Comparison of ENCODE assay signal across 8 mouse cellular contexts in the genomic region with DNA sequence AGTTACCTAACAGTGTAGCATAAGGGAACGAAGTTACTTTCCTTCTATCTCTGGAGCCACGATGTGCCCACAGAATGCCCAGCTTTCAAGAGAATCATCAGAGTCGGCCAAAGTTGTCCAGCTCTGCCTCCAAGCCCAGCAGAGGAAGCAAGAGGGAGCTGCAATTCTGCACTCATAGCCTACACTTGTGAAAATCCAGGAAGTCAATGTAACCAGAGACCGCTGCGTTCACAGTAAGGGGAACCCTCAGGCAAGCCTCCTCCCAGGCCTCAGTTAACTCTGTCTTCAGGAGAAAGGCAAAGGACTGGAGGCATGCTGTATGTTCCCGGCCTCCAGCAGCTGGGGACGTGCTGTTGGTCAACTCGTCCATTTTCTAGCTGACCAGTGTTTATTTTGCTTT. TPM values are rescaled to one million over a fixed set of nuclear protein-coding genes. Genes with fewer than 3 reads are reported as not detected.
DNase-seq lines count a peak whose midpoint lies in the region; ATAC-seq and TF ChIP-seq lines count a peak whose summit lies in the region.

No protein-coding gene starts in this region.

- H3K9ac ChIP-seq in CH12.LX (ENCODE audit: insufficient read depth, low read depth): no peak overlapping the region; the same call in 1 of the 2 replicates

- DNase-seq in CH12.LX (ENCODE audit: extremely low read depth): no peak
- DNase-seq in hindbrain, embryonic 10.5 days (ENCODE audit: low spot score): peak; percentile 39
- peak; percentile 14 for DNase-seq in yolk sac, embryonic 10.5 days (ENCODE audit: low spot score)
- no peak for DNase-seq in retina, embryonic 14.5 days (ENCODE audit: low spot score)
- DNase-seq in spleen, postnatal 14 days (ENCODE audit: low spot score in 2 of 2): no peak

- peaks cover 5% of the 10 kb centered on the region for H3K27me3 ChIP-seq in CH12.LX (replicated peaks)
- H3K27me3 ChIP-seq in hindbrain, embryonic 10.5 days (ENCODE audit: insufficient read depth, poor library complexity, severe bottlenecking): peaks cover 59% of the 10 kb centered on the region

- H3K4me3 ChIP-seq in CH12.LX (replicated peaks in 1 of 3; ENCODE audit: low read depth in 2 of 3, low read length in 2 of 3, poor library complexity in 1 of 3): peak overlapping the region in 2 of 3 experiments; percentile 29 to 43
- H3K4me3 ChIP-seq in hindbrain, embryonic 10.5 days: peak overlapping the region; percentile 88

- peaks cover 24 to 41% of the 10 kb centered on the region in 2 experiments for H3K4me1 ChIP-seq in CH12.LX (ENCODE audit: control insufficient read depth in 1 of 2, insufficient read depth in 2 of 2)
- H3K4me1 ChIP-seq in hindbrain, embryonic 10.5 days (replicated peaks): peaks cover 64% of the 10 kb centered on the region

- WGBS in hindbrain, embryonic 10.5 days: 43% methylated on average over 8 of the region's 8 CpGs

- ATAC-seq in common myeloid progenitor, adult 5-6 weeks (replicated peaks; ENCODE audit: low read depth, poor library complexity, severe bottlenecking): peak; percentile 67
- peak; percentile 62 for ATAC-seq in megakaryocyte progenitor cell, adult 5-6 weeks (replicated peaks; ENCODE audit: poor library complexity)
- ATAC-seq in CD4-positive, CD25-positive, alpha-beta regulatory T cell, adult 4 months: no peak

- dilution Hi-C loops in CH12.LX (cut with MboI; ENCODE audit: extremely low pct_ligation_motif_present, extremely low pct_unique_long_range_greater_than_20kb, low sequenced_read_pairs): no loop called here

- TF ChIP-seq EP300 in CH12.LX (IDR thresholded peaks at IDR 0.05; ENCODE audit: low read length): no peak

- H3K4me2 ChIP-seq in CH12.LX (ENCODE audit: insufficient read depth, low read depth, poor library complexity, severe bottlenecking): peak overlapping the region; percentile 48; the same call in 1 of the 2 replicates

- H3K9me3 ChIP-seq in CH12.LX (replicated peaks; ENCODE audit: low read length): no peaks in the 10 kb centered on the region
- H3K9me3 ChIP-seq in hindbrain, embryonic 10.5 days: no peaks in the 10 kb centered on the region

- in situ Hi-C loops in CH12.LX (cut with MboI; ENCODE audit: low pct_ligation_motif_present, low pct_unique_long_range_greater_than_20kb, low sequenced_read_pairs): loop anchor here (25.0 kb wide), 1 partner anchor 120 kb away; no protein-coding TSS in a partner anchor

- no peak for TF ChIP-seq CTCF in CH12.LX (conservative IDR thresholded peaks at IDR 0.05 in 1 of 2, IDR thresholded peaks at IDR 0.05 in 1 of 2; ENCODE audit: low read depth in 2 of 2, low read length in 2 of 2)

- no peak overlapping the region for H3K27ac ChIP-seq in CH12.LX (ENCODE audit: insufficient read depth, low read depth)
- H3K27ac ChIP-seq in hindbrain, embryonic 10.5 days: peak overlapping the region; percentile 96

- no peak for TF ChIP-seq POLR2A in CH12.LX (IDR thresholded peaks at IDR 0.05; ENCODE audit: low read depth, low read length)

- TF ChIP-seq RAD21 in CH12.LX (IDR thresholded peaks at IDR 0.05; ENCODE audit: low read depth, low read length): no peak

- peaks cover 10% of the 10 kb centered on the region; the same call in 1 of the 2 replicates for H3K79me2 ChIP-seq in CH12.LX (replicated peaks; ENCODE audit: control insufficient read depth, extremely low read depth, insufficient read depth, poor library complexity, severe bottlenecking)

- H3K36me3 ChIP-seq in CH12.LX (replicated peaks in 1 of 2; ENCODE audit: control insufficient read depth in 1 of 2, insufficient read depth in 1 of 2, low read length in 1 of 2): peaks cover 0 to 4% of the 10 kb centered on the region in 2 experiments
- no peaks in the 10 kb centered on the region for H3K36me3 ChIP-seq in hindbrain, embryonic 10.5 days

TF ChIP-seq in CH12.LX, 34 proteins besides CTCF, POLR2A, EP300 and RAD21:
- TF ChIP-seq E2F4 (IDR thresholded peaks at IDR 0.05; ENCODE audit: insufficient replicate concordance, low read depth, low read length) (no peak), MAFK (IDR thresholded peaks at IDR 0.05; ENCODE audit: insufficient replicate concordance, low read length) (no peak), NELFE (IDR thresholded peaks at IDR 0.05; ENCODE audit: low read depth, low read length) (no peak), POLR2AphosphoS2 (IDR thresholded peaks at IDR 0.05; ENCODE audit: low read depth, low read length) (no peak), ELF1 (IDR thresholded peaks at IDR 0.05; ENCODE audit: low read depth, low read length) (0 out of 2 replicates have a peak, but pooled peaks have one; percentile 21)

RNA-seq across cellular contexts. Expression of a gene that starts 0.7 kb away (rescaled TPM):
- 0.29 and 0.59 TPM in 2 replicates for total RNA-seq in CH12.LX (2012; rRNA removed)
- total RNA-seq in CH12.LX (2014; rRNA removed): not detected in 2 replicates
- polyA plus RNA-seq in CH12.LX (2012; ENCODE audit: insufficient read length, low read depth): not detected in 2 replicates
- 4.0 and 4.3 TPM in 2 replicates for total RNA-seq in common myeloid progenitor, adult 5-6 weeks (2017)
- 3.0 and 3.2 TPM in 2 replicates for polyA plus RNA-seq in hindbrain, embryonic 10.5 days (2016; fragmentation: Nextera tagmentation; extraction: Ambion mirVana)
- 5.9 and 11.8 TPM in 2 replicates for total RNA-seq in megakaryocyte progenitor cell, adult 5-6 weeks (2015)
- total RNA-seq in megakaryocyte progenitor cell, adult 5-6 weeks (2017): 2.7 and 3.5 TPM in 2 replicates
- 10 to 100 TPM; 19.5 to 26.0 TPM for polyA plus RNA-seq in CD4-positive, CD25-positive, alpha-beta regulatory T cell, adult 4 months (2017; shearing (Covaris generic))

RNA-seq across cellular contexts. Expression of a gene that starts 0.7 kb away (rescaled TPM):
- total RNA-seq in CH12.LX (2012; rRNA removed) (6.4 and 9.8 TPM in 2 replicates), CH12.LX (2014; rRNA removed) (10.1 and 11.8 TPM in 2 replicates)
- polyA plus RNA-seq in CH12.LX (2012; ENCODE audit: insufficient read length, low read depth): 16.2 and 16.3 TPM in 2 replicates
- 26.9 and 28.0 TPM in 2 replicates for total RNA-seq in common myeloid progenitor, adult 5-6 weeks (2017)
- 12.0 and 15.7 TPM in 2 replicates for polyA plus RNA-seq in hindbrain, embryonic 10.5 days (2016; fragmentation: Nextera tagmentation; extraction: Ambion mirVana)
- total RNA-seq in megakaryocyte progenitor cell, adult 5-6 weeks (2015): 19.4 and 23.6 TPM in 2 replicates
- 19.8 and 20.8 TPM in 2 replicates for total RNA-seq in megakaryocyte progenitor cell, adult 5-6 weeks (2017)
- 10 to 100 TPM; 27.0 TPM for polyA plus RNA-seq in CD4-positive, CD25-positive, alpha-beta regulatory T cell, adult 4 months (2017; shearing (Covaris generic))

RNA-seq across cellular contexts. Expression of a gene that starts 25.2 kb away (rescaled TPM):
- not detected in 2 replicates for total RNA-seq in CH12.LX (2012; rRNA removed)
- not detected in 2 replicates for total RNA-seq in CH12.LX (2014; rRNA removed)
- not detected in 2 replicates for polyA plus RNA-seq in CH12.LX (2012; ENCODE audit: insufficient read length, low read depth)
- not detected in 2 replicates for total RNA-seq in common myeloid progenitor, adult 5-6 weeks (2017)
- polyA plus RNA-seq in hindbrain, embryonic 10.5 days (2016; fragmentation: Nextera tagmentation; extraction: Ambion mirVana): 0.98 and 2.1 TPM in 2 replicates
- 0.10 TPM in 1 of 2 replicates, not detected in the other for total RNA-seq in megakaryocyte progenitor cell, adult 5-6 weeks (2015)
- not detected in 2 replicates for total RNA-seq in megakaryocyte progenitor cell, adult 5-6 weeks (2017)
- not detected for polyA plus RNA-seq in CD4-positive, CD25-positive, alpha-beta regulatory T cell, adult 4 months (2017; shearing (Covaris generic))

RNA-seq across cellular contexts. Expression of a gene that starts 58.9 kb away (rescaled TPM):
- total RNA-seq in CH12.LX (2012; rRNA removed) (not detected in 2 replicates), CH12.LX (2014; rRNA removed) (not detected in 2 replicates)
- polyA plus RNA-seq in CH12.LX (2012; ENCODE audit: insufficient read length, low read depth): 0.21 TPM in 1 of 2 replicates, not detected in the other
- not detected in 2 replicates for total RNA-seq in common myeloid progenitor, adult 5-6 weeks (2017)
- not detected in 2 replicates for polyA plus RNA-seq in hindbrain, embryonic 10.5 days (2016; fragmentation: Nextera tagmentation; extraction: Ambion mirVana)
- 1.9 TPM in 1 of 2 replicates, not detected in the other for total RNA-seq in megakaryocyte progenitor cell, adult 5-6 weeks (2015)
- total RNA-seq in megakaryocyte progenitor cell, adult 5-6 weeks (2017): not detected in 2 replicates
- polyA plus RNA-seq in CD4-positive, CD25-positive, alpha-beta regulatory T cell, adult 4 months (2017; shearing (Covaris generic)): not detected

Comparison
In these comparisons a context has a peak if more than half of its experiments do, and no peak if none do; other contexts are left out.
1. DNase-seq: peak in hindbrain, embryonic 10.5 days (single experiment) and yolk sac, embryonic 10.5 days (single experiment); none in CH12.LX (single experiment), retina, embryonic 14.5 days (single experiment) and spleen, postnatal 14 days (0 of 2).